Mouse (Mus musculus) lung, adult 2 months (tissue): Measurements from ENCODE around the gene Slco2b1. TPM values are rescaled to one million over a fixed set of nuclear protein-coding genes. Genes with fewer than 3 reads are reported as not detected.
A peak's percentile ranks its signal among the peaks of the same experiment; 100 is the strongest.

Source experiments
- DNase-seq: peaks from one replicate; pipeline ENCODE4 v3.0.0; 2022
- H3K4me1 ChIP-seq: fragments of 200-500 bp; 2 replicates; pipeline ENCODE4 v1.6.1; 2011; ENCODE audit warnings: low read length; ENCODE audit not compliant: control insufficient read depth, insufficient read depth
- H3K4me3 ChIP-seq: fragments of 200-500 bp; replicated peaks from 2 replicates; pipeline ENCODE3; 2011; ENCODE audit warnings: low read depth, mild to moderate bottlenecking, control low read depth, low read length; ENCODE audit errors: extremely low read depth
- CTCF ChIP-seq: fragments of 200-500 bp; IDR thresholded peaks from 2 replicates; pipeline ENCODE4 v1.5.1; 2011; ENCODE audit warnings: mild to moderate bottlenecking, low read length, control low read depth; ENCODE audit not compliant: insufficient read depth
- POLR2A ChIP-seq: fragments of 200-500 bp; IDR thresholded peaks from 2 replicates; pipeline ENCODE4 v1.6.1; 2011; ENCODE audit warnings: low read depth, mild to moderate bottlenecking, control low read depth, low read length, borderline replicate concordance; ENCODE audit errors: extremely low read depth
- WGBS: fragments of 180-500 bp; shearing (Covaris S2); methylation state at CpG from one replicate; pipeline ENCODE4 v1.1.7; 2018; 5-methylcytosine and 5-hydroxymethylcytosine counted together
- polyA plus RNA-seq: library from polyadenylated mRNA; depleted of rRNA; stranded (reverse); fragments of >200 nt; gene quantifications from 2 replicates; pipeline ENCODE4 v1.2.3, GENCODE M21; 2012

Gene Slco2b1
- polyA plus RNA-seq, 1 experiment: 16.5 TPM

- peaks cover 6% of the 10 kb centered on the region; the same call in 1 of the 2 replicates for H3K4me1 ChIP-seq
- DNase-seq: no peak
- 71% methylated on average over 14 of the region's 14 CpGs for WGBS
- no peak overlapping the region for H3K4me3 ChIP-seq
- TF ChIP-seq CTCF (no peak), POLR2A (no peak)
Measured at GRCm38 (mm10) chr7:99661571-99662230, 49.4 kb downstream of the Slco2b1 start.

DNA sequence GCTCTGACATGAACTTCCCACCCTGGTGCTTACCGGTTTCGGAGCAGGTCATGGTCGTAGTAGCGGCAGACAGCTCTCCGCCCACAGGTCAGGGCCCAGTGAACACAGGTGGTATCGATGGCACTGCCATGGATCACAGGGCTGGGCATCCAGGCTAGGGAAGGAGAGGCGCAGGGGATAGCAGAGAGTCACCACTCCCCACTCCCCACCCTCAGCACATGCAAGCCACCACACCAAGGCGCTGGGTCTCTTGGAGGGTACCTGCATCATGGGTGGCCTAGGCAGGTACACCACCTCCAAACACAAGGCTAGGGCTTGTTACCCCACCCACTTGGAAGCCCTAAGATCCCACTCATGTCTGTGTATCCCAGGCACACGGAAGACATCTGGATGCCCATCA, 50.1 kb downstream of the Slco2b1 start:
- H3K4me3 ChIP-seq: no peak overlapping the region
- DNase-seq: no peak
- no peak for TF ChIP-seq POLR2A
- TF ChIP-seq CTCF: no peak
- WGBS: 96% methylated on average over 9 of the region's 9 CpGs
- peaks cover 6% of the 10 kb centered on the region; the same call in 1 of the 2 replicates for H3K4me1 ChIP-seq

DNA sequence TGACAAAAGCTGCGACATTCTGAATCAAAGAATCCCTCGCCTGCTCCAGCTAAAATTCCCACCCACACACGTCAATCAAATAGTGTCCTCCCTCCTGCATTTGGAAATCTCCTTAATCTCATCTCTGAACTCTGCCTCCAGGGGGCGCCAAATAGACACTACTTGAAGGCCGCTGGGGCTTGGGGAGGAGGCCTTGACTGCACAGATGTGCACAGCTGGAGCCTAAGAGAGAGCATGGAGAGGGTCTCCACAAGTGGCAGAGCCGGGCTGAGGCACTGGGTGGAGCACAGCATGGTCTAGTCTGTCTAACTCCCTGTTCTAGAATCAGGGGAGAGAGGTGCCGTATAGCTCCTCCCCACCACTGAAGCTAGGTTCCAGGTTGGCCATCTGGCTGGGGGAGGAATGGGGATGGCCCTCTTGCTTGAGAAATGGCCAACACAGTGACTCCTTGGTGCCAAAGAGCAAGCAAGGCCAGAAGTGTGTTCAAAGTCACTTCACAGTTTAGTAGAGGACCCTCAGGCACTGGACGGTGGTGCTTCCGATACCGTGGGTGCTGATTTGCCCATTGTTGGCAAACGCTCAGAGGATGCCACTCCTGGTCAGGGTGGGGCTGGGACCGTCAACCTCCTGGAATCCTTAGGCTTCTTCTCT, 51.6 kb downstream of the Slco2b1 start:
- no peaks in the 10 kb centered on the region for H3K4me1 ChIP-seq
- TF ChIP-seq CTCF (peak; percentile 56), POLR2A (no peak)
- DNase-seq: peak; percentile 82
- 41% methylated on average over 12 of the region's 12 CpGs for WGBS
- no peak overlapping the region for H3K4me3 ChIP-seq

- TF ChIP-seq CTCF (no peak), POLR2A (no peak)
- Histone ChIP-seq H3K4me1 (no peaks in the 10 kb centered on the region), H3K4me3 (no peak overlapping the region)
- 58% methylated on average over 11 of the region's 11 CpGs for WGBS
- no peak for DNase-seq
Measured at GRCm38 (mm10) chr7:99654244-99654643, 56.9 kb downstream of the Slco2b1 start.

GRCm38 (mm10) chr7:99649585-99649984, 61.6 kb downstream of the Slco2b1 start:
- no peak for DNase-seq
- TF ChIP-seq POLR2A: no peak
- no peak for TF ChIP-seq CTCF
- Histone ChIP-seq H3K4me1 (no peaks in the 10 kb centered on the region), H3K4me3 (no peak overlapping the region)
- 68% methylated on average over 4 of the region's 4 CpGs for WGBS

DNA sequence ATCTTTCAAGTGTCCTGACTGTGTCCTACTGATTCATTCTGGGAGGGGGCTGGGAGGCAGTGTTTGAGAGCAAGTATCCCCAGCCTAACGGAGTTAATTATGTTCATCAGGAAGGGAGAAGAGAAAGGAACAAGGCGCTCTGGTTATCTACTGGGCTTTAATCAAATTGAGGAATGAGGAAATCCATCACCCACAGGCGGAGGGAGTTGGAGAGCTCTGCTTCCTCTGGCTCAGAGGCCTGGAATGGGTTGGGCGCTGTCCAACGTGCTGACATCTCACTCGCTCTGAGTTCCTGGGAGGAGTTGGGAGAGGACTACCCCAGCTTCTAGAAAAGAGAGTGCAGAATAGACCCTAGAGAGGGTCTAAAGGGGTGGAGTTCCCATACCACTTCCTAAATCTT, 62.5 kb downstream of the Slco2b1 start:
- Histone ChIP-seq H3K4me3 (no peak overlapping the region), H3K4me1 (no peaks in the 10 kb centered on the region)
- WGBS: 1% methylated on average over 6 of the region's 6 CpGs
- TF ChIP-seq POLR2A (no peak), CTCF (0 out of 2 replicates have a peak, but pooled peaks have one; percentile 2)
- DNase-seq: peak; percentile 30

DNA sequence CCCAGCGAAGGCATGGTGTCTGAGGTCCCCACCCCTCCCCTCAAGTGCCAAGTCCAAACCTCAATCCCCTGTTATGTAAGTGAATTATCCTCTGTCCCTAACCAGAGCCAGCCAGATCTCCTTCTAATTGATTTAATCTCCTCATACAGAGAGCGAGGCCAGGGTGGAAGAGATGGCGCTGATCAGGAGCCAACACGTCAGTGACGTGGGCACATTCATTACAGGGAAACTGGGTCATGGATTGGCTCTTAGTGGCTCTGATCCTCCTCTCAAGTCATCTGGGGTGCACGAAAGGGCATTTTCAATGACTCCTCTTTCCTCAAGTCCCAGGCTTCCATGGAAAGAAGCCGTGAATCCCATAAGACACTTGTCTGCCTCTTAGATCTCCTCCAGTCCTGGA, 66.4 kb downstream of the Slco2b1 start:
- Histone ChIP-seq H3K4me1 (no peaks in the 10 kb centered on the region), H3K4me3 (no peak overlapping the region)
- DNase-seq: no peak
- TF ChIP-seq POLR2A (no peak), CTCF (no peak)
- 75% methylated on average over 7 of the region's 7 CpGs for WGBS

DNA sequence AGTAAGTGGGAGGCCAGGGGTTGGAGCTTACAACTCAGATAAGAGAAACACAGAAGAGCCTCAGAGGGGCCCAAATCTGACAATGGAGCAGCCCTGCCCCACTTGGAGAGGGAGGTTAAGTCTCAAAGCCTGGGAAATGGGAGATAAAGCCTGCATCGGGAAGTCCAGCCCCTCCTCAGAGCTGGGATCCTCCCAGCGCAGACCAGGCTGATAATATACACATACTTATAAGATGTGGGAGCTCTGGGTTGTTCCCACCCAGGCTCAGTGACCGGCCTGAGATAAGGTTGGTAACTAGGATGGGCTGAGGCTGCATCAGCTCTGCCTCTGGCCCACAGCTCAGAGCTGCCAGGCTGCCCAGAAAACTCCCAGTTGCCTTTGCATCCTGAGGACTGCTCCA, 69.1 kb downstream of the Slco2b1 start:
- Histone ChIP-seq H3K4me3 (no peak overlapping the region), H3K4me1 (no peaks in the 10 kb centered on the region)
- 34% methylated on average over 3 of the region's 3 CpGs for WGBS
- TF ChIP-seq POLR2A (no peak), CTCF (no peak)
- no peak for DNase-seq

- Histone ChIP-seq H3K4me3 (no peak overlapping the region), H3K4me1 (no peaks in the 10 kb centered on the region)
- no peak for DNase-seq
- TF ChIP-seq POLR2A: no peak
- TF ChIP-seq CTCF: no peak
- WGBS: 43% methylated on average over 4 of the region's 4 CpGs
Measured at GRCm38 (mm10) chr7:99641245-99641644, 69.9 kb downstream of the Slco2b1 start.

- no peak overlapping the region for H3K4me3 ChIP-seq
- TF ChIP-seq CTCF (no peak), POLR2A (no peak)
- H3K4me1 ChIP-seq: no peaks in the 10 kb centered on the region
- WGBS: 71% methylated on average over 8 of the region's 8 CpGs
- no peak for DNase-seq
Measured at GRCm38 (mm10) chr7:99633966-99634665, 77.0 kb downstream of the Slco2b1 start.
